Mouse (Mus musculus) layer of hippocampus, adult 18-20 months (tissue): Measurements from ENCODE around the gene Scnn1b. TPM values are rescaled to one million over a fixed set of nuclear protein-coding genes. Genes with fewer than 3 reads are reported as not detected.

ENCODE experiments used
- DNase-seq, 2 experiments: peaks; one replicate each; pipeline ENCODE4 v3.0.0; 2022; ENCODE audit warnings: low spot score in 2 of 2
- total RNA-seq, 2 experiments: library from RNA; stranded (reverse); gene quantifications; 2 replicates each; pipeline ENCODE4 v1.2.3; 2021

The Scnn1b gene
- total RNA-seq, 2 experiments from 2014 or later = not detected

DNA sequence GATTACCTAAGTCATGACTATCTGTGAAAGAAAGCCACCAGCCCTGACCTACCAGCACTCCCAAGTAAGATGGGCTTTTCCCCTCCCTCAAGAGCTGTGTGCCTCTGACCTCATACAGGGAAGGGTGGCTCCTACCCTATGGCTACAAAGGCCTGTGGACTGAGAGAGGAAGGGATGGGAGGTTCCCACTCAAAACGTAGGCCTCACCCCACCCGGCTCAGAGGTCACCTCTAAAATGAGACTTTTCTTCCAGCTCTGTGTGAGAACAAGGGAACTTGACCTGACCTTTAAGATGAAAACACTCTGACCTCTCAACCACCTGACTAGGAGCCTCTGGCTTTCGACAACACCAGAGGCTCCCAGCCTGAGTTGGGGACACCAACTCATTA lies 97.7 kb downstream of the Scnn1b start:
- DNase-seq = no peak

GRCm38 (mm10) chr7:121963883-121964398 lies 99.1 kb downstream of the Scnn1b start:
- DNase-seq = peak; percentile 32 to 82

- DNase-seq = no peak
These were observed 101.3 kb downstream of the Scnn1b start for GRCm38 (mm10) chr7:121966169-121966568.

Other genes starting within 250 kb of the Scnn1b start
- 10 to 100 TPM; 71.0 to 73.7 TPM for gene Usp31, start 157.8 kb upstream of the Scnn1b start, total RNA-seq
- gene Scnn1g, start 130.6 kb upstream of the Scnn1b start, total RNA-seq = under 1 TPM; 0.10 to 0.30 TPM
- 10 to 100 TPM; 41.5 to 46.0 TPM for gene Cog7, start 116.7 kb downstream of the Scnn1b start, total RNA-seq
- 10 to 100 TPM; 29.0 to 30.3 TPM for gene Gga2, start 156.2 kb downstream of the Scnn1b start, total RNA-seq
- 10 to 100 TPM; 55.0 to 60.1 TPM for gene Ubfd1, start 202.1 kb downstream of the Scnn1b start, total RNA-seq
- 1 to 10 TPM; 9.5 to 9.9 TPM for gene Ears2, start 202.2 kb downstream of the Scnn1b start, total RNA-seq
- gene Ndufab1, start 236.8 kb downstream of the Scnn1b start, total RNA-seq = 100 to 1,000 TPM; 305 to 306 TPM